Mouse (Mus musculus) ovary, postnatal 36 days (tissue): ENCODE data around the gene Neb.
"Not testable (repeated sequence)": the region's sequence is repeated elsewhere in the genome, so short reads cannot be mapped to it uniquely, and the experiment has no call there.

Source experiments
- DNase-seq: peaks from one replicate; pipeline ENCODE4 v3.0.0; 2022; ENCODE audit warnings: low spot score, mixed read lengths

The Neb gene

GRCm38 (mm10) chr2:52179678-52180077 is 198.6 kb downstream of the Neb start:
- no peak for DNase-seq

GRCm38 (mm10) chr2:52177726-52178125 is 200.5 kb downstream of the Neb start:
- DNase-seq: no peak

GRCm38 (mm10) chr2:52177184-52177583 is 201.1 kb downstream of the Neb start:
- DNase-seq: no peak

DNA sequence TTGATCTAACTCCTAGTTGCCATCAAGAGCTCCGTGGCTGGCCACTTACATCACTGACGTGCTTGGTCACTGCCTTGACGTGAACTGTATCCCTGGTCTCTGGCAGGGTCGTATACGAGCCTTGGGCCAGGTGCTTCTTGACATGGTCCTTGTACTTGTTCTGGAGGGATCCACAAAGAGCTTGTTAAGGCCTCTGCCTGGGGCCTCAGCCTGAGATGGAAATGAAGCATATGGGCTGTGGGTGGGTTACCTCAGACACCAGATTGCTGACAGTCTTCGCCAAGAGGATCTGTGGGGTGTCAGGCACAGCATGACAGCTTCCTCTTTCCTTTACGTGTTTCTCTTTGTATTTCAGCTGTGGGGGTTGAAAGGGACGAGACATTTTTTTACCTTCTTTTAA is 201.7 kb downstream of the Neb start:
- DNase-seq: no peak

GRCm38 (mm10) chr2:52174951-52175350 is 203.3 kb downstream of the Neb start:
- no peak for DNase-seq

- no peak for DNase-seq
Measured at GRCm38 (mm10) chr2:52169243-52170005, 208.8 kb downstream of the Neb start.

GRCm38 (mm10) chr2:52153064-52153463 is 225.2 kb downstream of the Neb start:
- no peak for DNase-seq

DNA sequence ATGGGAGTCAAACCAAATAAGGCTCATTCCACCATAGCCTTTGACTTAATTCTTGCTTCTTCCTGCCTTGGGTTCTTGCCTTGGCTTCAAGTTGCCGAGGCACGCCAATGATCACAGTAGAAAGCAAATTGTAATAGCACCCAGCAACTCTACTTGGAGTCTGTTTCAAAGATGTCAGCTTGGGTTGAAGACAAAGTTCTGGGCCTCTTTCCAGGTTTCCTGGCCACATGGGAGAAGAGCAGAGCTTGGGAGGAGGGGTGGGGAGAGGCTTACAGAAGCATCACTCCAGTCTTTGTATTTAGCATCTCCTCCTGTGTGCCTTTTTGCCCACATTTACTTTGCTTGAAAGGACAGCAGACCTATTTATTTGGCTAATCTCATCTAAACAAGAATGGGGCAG is 244.9 kb downstream of the Neb start:
- no peak for DNase-seq

DNA sequence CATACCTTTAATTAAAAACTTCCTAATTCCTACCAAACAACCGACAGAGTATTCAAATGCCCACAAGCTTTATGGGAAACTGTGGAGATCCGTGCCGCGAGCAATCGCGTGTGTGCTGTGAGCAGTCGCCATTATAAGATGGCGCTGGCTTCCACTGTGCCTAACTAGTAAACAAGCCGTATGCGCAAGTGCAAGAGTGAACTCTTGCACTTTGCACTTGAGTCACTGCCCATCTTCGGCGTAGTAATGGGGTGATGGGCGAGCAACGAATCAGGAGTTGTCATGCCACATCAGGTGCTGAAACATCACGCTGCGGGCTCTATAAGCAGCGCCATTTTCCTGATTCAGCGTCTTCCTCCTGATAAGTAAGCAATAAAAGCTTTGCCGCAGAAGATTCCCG is 246.9 kb downstream of the Neb start:
- DNase-seq: not testable (repeated sequence)

GRCm38 (mm10) chr2:52114086-52114485 is 264.2 kb downstream of the Neb start:
- no peak for DNase-seq
